Mouse (Mus musculus) left cerebral cortex, postnatal 14 days (tissue): ENCODE measurements at regions not wholly inside any gene's neighbourhood (a gene's known extent, or its start where the extent isn't known, plus 50 kb on each side); places are given as distances from the start of the nearest gene placed in this dataset.

Experiments used
- DNase-seq, 2 experiments: peaks; one replicate each; pipeline ENCODE4 v3.0.0; 2021 to 2022; ENCODE audit warnings: low spot score in 2 of 2, mixed read lengths in 1 of 2
- intact Hi-C: fragments of 180-260 bp; cut with DNase I; formaldehyde crosslinking; loops from one replicate; pipeline ENCODE4 v1.15.1; 2025

DNA sequence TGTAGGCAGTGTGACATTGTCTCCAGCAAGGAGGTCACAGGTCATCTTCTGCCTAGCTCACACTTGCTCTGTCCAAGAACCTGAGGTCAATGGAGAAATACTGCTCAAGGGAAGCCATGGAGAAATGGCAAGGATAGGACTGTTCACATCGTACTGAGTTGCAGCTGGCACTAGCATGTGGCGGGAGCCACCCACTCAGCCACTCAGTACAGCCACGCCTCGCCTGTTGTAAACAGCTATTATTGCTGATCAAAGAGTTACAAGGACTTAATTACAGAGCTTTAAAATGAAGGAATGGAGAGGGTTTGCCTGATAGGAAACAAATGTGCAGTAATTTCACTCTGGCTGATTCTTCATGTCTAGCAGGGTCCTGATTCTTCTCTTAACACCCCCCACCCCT, 64.8 kb downstream of the Dll1 start:
- no peak for DNase-seq
- intact Hi-C loops: no loop called here

DNA sequence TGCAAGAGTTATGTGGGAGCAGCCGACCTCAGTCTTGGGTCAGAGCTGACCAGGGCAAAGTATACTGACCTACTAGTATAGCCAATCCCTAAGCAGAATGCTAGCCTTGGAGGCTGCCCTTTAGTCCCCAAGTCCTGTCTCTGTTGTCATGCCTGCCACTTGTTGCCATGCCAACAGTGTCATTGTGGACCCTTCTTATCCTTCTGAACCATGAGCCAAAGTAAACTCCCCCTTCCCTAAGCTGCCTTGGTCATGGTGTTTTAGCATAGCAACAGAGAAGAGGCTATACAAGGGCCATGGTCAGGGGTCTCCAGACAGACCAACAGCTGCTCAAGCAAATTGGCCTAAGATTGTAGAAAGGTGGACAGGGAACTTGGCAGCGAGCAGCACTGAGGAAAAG, 66.2 kb downstream of the Dll1 start:
- intact Hi-C loops: no loop called here
- no peak for DNase-seq

DNA sequence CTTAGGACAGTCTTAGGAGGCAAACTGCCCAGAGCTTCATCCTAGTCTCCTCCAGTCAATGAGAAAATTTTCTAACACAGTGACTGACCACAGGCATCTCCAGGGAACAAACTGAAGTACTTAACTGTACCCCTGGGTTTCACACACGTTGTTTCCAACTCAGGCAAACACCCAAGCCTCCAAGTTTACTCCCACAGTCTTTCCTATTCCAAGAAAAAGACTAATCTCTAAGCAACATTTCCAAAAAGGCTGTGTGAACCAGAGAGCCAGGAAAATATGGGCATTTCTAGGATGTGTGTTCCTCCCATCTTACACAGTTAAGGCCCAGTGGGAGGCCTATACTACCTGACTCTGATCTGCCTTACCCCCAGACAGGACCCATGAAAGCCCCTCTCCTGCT, 74.6 kb downstream of the Dll1 start:
- intact Hi-C loops: no loop called here
- peak in 1 of 2 experiments; percentile 47 for DNase-seq

DNA sequence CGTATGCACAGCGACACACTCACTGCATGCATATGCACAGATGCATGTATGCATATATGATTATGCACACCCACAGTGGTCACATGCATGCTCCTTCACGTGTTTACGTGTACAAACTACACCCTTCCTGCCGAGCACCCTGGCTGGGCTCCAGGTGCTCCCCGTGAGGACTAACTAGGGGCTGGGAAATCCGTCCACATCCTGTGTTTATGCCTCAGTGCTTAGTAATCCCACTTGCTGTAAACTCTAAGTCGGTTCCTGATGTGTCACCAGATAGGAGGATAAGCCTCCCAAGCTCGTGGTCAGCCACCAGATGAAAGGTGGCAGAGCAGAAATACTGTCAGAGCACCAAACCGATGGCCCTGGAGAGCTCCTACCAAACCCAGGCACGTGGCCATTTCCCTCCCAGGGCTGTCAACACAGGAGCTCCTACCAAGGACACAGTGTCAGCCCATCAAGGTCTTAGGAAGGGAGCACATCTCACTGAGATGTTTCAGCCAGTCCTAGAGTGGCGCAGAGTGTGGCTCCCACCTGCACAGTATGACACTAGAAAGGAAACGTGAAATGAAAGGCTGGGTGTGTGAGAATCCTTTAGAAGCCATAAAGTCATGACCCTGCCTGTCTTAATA, 76.8 kb downstream of the Dll1 start:
- intact Hi-C loops: no loop called here
- no peak for DNase-seq

DNA sequence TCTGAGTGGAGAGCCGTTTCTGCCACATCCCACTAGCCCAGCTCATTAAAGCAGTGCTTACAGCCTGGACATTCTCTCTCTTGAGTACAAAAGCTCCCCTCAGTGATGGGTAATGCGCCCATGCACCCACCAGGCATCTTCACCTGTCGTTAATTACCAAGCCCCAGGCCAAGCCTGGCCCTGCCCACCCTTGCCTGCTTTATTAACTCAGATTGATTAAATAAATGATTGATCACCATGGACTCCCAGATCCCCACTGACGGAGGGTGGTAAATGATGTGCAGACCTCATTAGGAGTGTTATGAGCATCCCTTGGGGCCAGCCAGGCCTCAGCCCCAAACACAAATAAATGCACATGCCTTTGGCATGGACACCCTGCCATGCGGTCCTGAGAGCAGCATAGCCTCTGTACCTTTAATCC, 82.5 kb downstream of the Dll1 start:
- DNase-seq: no peak
- intact Hi-C loops: no loop called here

DNA sequence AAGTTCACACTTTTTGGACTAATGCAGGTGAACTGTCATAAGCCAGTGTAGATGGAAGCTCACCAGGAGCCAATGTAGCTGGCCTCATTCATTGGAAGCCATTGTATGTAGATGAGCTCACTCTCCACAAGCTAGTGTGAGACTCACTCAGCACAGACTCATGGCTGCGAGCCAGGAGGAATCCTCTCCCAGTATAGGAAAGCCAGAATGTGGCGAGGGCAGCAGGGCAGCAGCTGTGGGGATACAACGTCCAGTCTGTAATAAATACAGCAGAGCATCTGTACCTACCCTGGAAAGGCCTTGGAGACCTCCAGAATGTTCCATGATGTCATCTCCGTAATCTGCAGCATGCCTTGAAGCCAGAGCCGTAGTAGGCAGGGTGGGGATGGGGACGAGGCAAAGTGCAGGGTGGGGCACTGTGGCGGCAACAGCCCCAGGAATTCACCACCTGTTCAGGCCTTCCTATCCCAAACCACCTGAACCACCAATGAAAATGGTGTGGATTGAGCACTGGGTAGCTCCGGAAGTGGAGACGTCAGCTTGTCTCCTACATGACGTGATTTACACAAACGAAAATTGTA, 84.1 kb downstream of the Dll1 start:
- intact Hi-C loops: no loop called here
- DNase-seq: no peak

DNA sequence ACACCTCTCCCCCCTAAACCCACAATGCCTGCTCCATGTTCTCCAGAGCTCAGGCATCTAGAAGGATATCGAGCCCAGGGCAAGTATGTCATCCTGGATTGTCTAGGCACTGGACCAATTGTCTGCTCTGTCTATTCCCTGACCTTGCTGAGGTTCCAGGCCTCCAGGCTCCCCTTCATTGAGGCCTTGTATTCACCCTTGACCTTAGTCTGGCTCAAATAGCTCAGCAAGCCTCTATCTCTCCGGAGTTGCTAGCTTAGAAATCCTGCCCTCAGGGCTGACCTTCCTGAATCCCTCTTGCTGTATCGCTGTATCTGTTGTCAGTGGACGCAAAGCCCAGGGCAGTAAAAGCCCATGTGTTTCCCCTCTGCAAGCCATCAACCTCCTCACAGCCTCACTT, 85.0 kb downstream of the Dll1 start:
- DNase-seq: no peak
- intact Hi-C loops: no loop called here

DNA sequence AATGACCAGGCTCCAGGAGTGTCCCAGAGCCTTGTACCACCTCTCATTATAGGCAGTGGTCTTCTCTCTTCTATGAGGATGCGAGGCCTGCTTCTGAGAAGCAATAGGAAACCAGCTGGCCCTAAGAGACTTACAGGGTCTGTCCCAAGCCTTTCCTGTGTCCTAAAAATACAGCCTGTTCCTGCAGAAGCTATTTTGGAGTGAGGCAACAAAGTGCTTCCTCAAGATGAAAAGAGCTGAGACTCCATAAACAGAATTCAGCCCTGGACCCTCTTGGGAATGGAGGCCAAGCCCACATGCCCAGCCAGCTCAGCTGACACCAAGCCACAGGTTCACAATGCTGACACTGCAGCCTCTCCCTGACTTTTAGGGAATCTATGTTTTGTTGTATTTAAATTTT, 86.3 kb downstream of the Dll1 start:
- intact Hi-C loops: no loop called here
- DNase-seq: no peak

DNA sequence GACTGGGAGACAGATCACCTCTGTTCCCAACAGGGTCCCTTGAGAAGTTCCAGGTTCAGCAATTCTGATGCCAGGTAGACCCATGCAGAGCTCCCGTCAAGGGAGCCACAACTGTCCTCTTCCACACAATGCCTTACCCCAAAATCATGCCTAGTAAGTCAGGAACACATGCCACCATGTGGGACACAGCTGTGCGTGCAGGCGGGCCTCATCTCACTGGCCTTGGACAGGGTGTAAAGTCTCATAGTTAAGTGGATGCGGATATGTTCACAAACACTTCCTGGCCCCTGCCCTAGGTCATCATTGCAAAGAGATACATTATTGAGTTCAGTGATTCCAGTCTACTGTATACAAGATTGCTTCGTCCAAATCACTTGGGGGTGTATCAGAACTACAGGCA, 87.6 kb downstream of the Dll1 start:
- no peak for DNase-seq
- intact Hi-C loops: no loop called here

DNA sequence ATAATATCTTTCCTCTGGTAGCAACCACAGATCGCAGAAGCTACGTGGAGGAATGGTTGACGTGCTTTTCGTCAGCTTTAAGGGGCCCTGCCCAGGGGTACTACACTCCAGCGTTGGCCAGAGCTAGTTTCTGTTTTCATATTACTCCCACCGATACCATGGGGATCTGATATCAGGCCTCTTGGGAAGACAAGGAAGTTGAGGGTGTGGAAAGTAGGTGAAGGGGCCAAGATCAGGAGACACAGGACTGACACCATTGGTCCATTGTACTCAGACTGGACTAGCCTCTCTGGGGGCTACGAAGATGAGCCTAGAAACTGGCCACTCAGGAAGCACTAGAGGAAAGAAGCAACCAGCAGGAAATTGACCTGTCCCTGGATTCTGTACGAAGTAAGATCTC, 88.0 kb downstream of the Dll1 start:
- intact Hi-C loops: no loop called here
- DNase-seq: no peak

DNA sequence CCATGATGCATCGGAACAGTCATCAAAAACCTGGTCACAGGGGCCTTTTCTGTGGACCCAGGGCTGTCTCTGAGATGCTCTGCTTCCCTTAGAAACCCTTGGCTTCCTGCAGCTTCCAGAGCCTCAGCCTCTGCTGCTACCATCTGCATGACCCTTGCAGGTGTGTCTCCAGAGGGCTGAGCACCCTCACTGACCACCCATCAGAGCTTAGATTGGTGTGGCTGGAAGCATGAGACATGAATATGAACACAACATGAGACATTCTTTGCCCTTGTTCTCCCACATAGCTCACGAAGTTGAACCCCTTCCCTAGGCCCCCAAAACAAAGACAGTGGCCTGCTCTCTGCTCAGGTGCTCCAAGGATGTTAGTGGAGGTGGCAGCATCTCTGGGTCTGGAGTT, 90.1 kb downstream of the Dll1 start:
- DNase-seq: no peak
- intact Hi-C loops: no loop called here

DNA sequence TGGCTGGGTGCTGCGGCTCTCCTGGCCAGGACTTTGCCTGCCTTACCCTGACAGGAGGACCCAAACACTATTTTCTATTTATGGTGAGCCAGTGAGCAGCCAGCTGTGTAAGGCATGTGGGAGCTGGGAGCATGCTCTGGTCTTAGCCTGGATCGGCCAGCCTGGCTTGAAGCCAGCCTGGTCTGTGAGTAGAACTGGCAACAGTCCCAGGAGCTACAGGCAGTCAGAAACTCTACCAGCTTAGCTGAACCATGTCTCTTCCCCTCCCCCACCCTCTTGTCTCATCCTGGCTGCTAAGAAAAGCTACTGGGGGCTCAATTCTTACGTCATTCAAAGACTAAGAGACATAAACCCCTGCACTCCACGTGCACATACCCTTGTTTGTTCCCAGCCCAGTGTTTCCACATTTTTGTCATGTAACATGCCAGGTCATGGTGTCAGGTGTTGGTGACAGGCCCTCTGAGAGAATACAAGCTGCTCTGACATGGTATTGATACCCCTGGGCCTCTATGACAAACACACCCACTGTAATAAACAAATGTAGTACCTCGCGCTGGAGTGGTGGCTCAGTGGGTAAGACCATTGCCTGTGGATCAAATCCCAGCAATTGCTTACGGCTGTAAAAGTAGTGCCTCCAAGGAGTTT, 91.2 kb downstream of the Dll1 start:
- DNase-seq: peak; percentile 63 to 66
- intact Hi-C loops: no loop called here

DNA sequence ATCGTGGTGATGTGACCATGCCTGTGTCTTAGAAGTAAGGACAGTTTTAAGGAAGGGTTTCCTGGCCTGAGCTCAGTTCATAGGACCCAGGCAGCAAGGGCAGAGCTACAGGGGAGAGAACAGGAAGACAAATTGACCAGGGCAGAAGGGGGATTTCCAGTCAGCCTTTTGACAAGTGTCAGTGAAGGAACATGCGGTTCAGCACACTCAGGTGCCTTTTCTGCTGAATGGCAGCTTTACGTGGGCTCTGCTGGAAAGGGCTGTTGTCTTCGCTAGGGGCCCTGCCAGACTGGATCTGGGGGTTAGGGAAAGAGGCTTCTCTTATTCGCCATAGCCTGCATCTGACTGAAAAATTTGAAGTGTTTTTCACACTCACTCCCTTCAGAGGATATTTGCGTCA, 106.8 kb downstream of the Dll1 start:
- intact Hi-C loops: no loop called here
- no peak for DNase-seq

DNA sequence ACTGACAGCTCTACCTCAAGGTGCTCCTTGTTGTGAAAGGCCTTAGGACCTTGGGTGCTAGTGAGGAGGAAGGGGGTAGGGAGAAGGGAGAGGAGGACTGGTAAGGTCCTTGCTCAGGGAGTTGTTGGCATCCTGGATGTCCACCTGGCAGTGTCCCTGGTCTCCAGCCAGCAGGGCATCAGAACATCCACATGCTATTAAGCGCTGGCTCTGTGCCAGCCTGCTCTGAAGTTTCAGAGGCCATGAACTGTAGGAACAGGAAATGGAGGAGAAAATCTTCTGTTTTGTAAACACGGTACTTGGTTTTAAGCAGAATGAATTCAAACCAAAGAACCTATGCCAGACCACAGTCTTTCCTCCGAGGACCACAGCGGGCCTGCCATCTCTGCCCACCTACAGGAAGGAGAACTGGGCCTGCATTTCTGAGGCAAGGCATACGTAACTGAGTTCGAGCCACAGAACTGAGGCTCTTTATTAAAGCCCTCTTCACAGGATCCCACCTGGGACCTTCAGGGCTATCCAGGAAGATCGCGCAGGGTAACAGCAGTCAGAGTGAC, 107.5 kb downstream of the Dll1 start:
- intact Hi-C loops: no loop called here

DNA sequence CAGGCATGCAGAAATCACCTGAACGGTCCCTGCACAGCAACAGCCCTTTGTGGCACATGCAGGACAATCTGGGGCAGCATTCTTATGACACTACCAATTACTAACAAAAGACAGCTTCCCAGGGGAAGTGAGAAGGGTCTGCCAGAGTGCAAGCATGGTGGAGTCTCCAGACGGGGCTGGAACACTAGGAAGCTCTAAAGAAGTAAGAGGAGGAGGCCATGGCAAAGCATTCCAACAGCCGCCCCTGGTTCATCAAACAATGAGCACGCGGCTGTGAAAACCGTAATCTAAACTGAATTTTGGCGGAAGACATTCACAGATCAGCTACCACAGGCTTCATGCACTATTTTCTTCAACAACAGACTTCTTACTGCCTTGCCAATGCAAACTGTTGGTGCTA, 109.0 kb downstream of the Dll1 start:
- intact Hi-C loops: no loop called here

More for the DNA sequence above, 107.5 kb downstream of the Dll1 start:
- no peak for DNase-seq

DNA sequence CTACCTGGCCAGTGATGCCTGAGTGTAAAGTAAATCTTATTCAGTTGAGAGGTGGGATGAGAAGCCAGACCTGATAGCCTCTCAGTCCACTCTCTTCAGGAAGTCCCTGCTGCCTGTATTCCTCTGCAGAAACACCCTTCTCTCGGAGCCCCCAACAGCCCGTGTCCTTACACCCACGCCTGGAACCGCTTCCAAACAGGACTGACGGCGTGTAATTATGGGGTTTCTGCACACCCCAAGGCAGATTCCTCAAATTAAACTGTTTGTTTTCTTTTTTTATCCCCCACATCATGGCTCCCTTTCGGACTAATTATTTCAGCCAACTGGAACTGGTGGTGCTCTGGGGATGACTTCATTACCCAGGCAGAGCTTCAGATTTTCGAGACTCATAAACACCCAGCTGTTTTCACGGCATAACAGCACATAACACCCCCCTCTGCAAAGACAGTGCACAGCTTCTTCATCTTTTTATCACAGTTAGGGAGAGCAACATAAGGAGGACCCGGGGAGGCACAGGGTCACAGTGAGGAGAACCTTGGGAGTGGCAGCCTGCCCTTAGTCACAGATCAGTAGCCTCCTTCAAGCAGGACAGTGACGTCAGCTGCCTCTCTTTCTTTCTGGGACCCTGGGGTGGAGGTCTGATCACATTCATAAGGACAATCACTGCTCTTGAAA, 117.1 kb downstream of the Dll1 start:
- peak; percentile 20 to 28 for DNase-seq
- intact Hi-C loops: no loop called here

More for the DNA sequence above, 109.0 kb downstream of the Dll1 start:
- DNase-seq: no peak

DNA sequence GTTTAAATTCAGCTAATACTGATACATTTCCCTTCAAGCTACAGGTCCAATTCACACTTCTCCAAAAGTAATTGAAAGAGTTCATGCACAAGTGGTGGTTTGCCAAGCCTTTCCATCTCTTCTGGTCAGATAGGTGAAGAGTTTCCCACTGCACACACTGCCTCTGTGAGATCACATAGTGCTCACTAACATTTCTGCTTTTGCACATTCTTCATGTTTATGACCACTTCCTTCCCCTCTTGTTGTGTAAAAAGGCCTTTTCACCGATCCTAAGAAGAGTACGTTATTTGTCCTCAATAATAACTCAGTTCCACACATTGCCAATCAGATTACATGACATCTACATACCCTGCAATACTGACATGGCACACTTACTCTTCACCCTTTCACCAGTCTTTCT, 120.8 kb downstream of the Dll1 start:
- intact Hi-C loops: no loop called here
- no peak for DNase-seq

DNA sequence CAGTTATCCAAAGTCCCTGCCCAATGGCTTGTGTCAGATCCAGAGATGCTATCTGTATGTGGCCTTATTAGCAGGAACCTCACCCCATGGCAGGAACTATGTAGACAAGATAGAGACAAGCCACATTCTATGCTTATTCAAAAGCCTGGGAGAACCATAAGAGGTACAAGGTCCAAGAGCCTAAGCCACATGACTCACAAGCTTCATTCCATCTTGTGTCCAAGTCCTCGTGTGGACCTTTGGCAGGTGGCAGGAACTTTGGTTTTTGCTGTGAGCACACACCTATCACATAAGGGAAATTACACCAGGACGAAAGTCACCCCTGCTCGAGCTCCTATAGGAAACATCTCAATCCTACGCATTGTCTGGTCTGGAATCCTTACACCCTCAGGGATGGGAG, 122.9 kb downstream of the Dll1 start:
- intact Hi-C loops: no loop called here
- no peak for DNase-seq

DNA sequence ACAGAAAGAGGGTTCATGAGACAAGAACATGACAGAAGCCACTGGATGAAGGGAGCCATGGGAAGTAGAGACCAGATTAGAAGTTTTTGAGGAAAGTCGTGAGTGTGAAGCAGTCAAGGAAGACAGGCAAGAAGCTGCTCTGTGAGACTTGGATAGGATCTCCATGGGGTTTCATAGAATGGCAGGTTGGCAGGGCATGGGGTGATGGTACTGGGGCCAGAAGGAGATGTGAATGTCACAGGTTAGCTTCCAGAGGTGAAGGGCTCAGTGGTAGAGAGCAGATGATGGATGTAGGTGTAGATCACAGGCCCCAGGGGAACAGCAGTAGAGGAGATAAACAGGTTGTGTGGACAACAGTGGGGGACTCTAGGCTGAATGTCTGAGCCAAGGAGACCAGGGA, 123.4 kb downstream of the Dll1 start:
- DNase-seq: no peak
- intact Hi-C loops: no loop called here

DNA sequence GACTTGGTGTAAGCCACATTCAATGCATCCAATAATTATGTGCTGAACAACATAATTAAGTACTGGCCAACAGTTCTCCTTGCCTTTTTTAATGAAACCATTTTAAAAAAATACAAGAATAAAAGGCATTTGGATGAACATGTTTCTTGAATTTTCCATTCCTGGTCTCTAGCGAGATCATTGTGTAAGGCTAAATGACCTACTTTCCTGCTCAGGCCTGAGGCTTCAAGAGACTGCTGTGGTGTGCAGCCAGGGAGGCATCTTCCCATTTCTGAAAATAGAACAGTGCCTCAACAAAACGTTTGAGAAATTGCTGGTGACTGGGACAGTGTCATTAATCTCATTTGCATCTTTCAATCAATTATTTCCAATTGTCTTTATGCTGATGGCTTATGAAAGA, 124.5 kb downstream of the Dll1 start:
- intact Hi-C loops: no loop called here
- DNase-seq: no peak

DNA sequence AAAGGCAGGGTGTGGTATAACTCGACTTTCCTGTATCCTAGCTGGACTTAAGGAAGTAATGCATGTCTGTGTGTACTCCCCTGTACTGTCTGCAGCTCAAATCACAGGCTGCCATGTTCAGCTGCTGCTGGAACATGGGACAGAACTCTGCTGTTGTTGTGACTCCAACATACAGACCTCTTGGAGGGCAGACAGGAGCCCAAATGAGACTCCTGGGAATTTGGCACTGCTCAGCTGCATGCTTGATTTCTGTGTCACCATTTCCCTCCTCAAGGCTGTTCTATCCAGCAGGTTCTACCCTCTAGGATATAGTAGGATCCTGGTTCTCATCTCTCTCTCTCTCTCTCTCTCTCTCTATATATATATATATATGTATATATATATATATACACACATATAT, 125.0 kb downstream of the Dll1 start:
- intact Hi-C loops: no loop called here
- DNase-seq: no peak
